Mouse (Mus musculus) lung, adult 2 months (tissue): ENCODE results near the gene Rims3. TPM values are rescaled to one million over a fixed set of nuclear protein-coding genes. Genes with fewer than 3 reads are reported as not detected.

Source experiments
- DNase-seq: peaks from one replicate; pipeline ENCODE4 v3.0.0; 2022
- H3K4me1 ChIP-seq: fragments of 200-500 bp; 2 replicates; pipeline ENCODE4 v1.6.1; 2011; ENCODE audit warnings: low read length; ENCODE audit not compliant: control insufficient read depth, insufficient read depth
- H3K4me3 ChIP-seq: fragments of 200-500 bp; replicated peaks from 2 replicates; pipeline ENCODE3; 2011; ENCODE audit warnings: low read depth, mild to moderate bottlenecking, control low read depth, low read length; ENCODE audit errors: extremely low read depth
- CTCF ChIP-seq: fragments of 200-500 bp; IDR thresholded peaks from 2 replicates; pipeline ENCODE4 v1.5.1; 2011; ENCODE audit warnings: mild to moderate bottlenecking, low read length, control low read depth; ENCODE audit not compliant: insufficient read depth
- POLR2A ChIP-seq: fragments of 200-500 bp; IDR thresholded peaks from 2 replicates; pipeline ENCODE4 v1.6.1; 2011; ENCODE audit warnings: low read depth, mild to moderate bottlenecking, control low read depth, low read length, borderline replicate concordance; ENCODE audit errors: extremely low read depth
- WGBS: fragments of 180-500 bp; shearing (Covaris S2); methylation state at CpG from one replicate; pipeline ENCODE4 v1.1.7; 2018; 5-methylcytosine and 5-hydroxymethylcytosine counted together
- polyA plus RNA-seq: library from polyadenylated mRNA; depleted of rRNA; stranded (reverse); fragments of >200 nt; gene quantifications from 2 replicates; pipeline ENCODE4 v1.2.3, GENCODE M21; 2012

Rims3 gene
- polyA plus RNA-seq, 1 experiment = 1.4 TPM

DNA sequence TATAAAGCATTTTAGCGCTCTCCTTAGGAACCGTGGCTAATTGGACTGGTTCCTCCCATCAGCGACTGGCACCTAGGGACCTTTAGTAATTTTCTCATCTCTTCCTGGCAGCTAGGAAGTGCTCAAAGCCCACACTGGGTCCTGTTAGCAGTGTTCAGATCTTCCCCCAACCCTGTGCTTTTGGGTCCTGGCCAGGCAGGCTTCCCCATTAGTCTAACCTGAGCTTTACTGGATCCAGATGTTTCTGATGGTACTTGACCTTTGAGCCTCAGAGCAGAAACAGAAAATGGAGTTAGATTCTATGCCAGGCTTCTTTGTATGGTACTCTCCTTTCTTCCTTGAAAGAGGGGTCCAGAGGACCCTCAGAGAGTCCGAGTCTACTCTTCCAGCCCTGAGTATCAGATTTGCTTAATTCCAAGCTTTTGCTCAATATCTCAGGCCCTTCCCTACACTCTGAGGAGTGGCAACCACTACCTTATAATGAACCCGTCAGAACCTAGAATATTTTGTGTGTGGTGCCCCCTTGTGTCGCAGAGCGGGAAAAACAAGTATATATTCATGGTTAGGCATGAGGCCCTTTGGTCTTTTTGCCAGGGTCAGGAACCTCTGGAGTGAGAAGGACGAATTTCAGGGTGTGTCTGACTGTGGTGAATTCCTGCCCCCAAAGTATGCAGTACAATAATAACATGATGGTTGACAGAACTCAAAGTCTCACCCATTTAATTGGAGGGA lies 32.9 kb downstream of the Rims3 start:
- peak; percentile 57 for DNase-seq
- peaks cover 7% of the 10 kb centered on the region; the same call in 1 of the 2 replicates for H3K4me1 ChIP-seq
- 0 out of 2 replicates have a peak, but pooled peaks have one; percentile 1 for TF ChIP-seq CTCF
- TF ChIP-seq POLR2A = no peak
- no peak overlapping the region for H3K4me3 ChIP-seq
- 32% methylated on average over 8 of the region's 8 CpGs for WGBS

DNA sequence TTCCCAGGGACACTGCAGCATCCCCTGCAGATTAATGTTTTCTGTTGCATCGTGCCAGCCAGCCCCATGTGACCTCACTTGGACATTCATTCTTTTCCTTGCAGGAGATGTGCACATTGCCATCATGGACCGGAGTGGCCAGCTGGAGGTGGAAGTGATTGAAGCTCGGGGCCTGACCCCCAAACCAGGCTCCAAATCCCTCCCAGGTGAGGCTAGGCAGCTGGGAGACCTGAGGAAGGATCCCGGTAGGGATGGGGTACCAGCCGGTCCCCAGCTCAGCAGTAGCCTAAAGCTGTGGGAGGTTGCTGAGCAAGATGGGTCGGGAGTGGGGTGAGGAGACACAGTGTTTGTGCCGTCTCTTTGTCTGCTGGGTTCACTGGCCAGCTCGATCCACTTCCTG lies 34.3 kb downstream of the Rims3 start:
- peaks cover 7% of the 10 kb centered on the region; the same call in 1 of the 2 replicates for H3K4me1 ChIP-seq
- TF ChIP-seq POLR2A (no peak), CTCF (no peak)
- 56% methylated on average over 8 of the region's 8 CpGs for WGBS
- DNase-seq = no peak
- H3K4me3 ChIP-seq = no peak overlapping the region

DNA sequence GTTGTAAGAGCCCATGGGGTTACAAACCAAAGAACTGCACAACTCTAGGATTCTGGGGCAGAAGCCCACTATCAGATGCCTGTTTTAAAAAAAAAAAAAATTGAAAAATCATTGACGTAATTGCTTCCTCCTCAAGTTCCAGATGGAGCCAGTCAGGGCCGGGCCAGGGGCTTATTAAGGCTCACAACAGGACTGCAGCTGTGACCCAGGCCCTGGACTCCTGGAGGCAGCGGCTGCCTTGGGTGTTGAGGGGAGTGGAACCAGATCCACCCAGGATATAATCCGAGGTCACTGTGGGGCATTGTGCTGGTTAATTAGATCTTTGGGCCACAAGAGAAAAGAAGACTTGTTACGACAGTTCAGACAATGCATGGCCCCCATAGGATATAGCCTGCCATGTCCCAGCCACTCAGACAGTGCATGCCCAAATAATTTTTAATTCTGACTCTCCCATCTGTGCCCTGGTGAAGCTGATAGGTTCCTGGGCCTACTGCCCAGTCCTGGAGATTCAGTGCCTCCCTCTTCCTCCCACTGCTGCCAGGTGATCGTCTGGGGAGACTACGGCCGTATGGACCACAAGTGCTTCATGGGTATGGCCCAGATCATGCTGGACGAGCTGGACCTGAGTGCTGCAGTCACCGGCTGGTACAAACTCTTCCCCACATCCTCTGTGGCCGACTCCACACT lies 36.3 kb downstream of the Rims3 start:
- no peak for DNase-seq
- peaks cover under 1% of the 10 kb centered on the region; the same call in 1 of the 2 replicates for H3K4me1 ChIP-seq
- TF ChIP-seq POLR2A (no peak), CTCF (no peak)
- WGBS = 71% methylated on average over 11 of the region's 11 CpGs
- no peak overlapping the region for H3K4me3 ChIP-seq

DNA sequence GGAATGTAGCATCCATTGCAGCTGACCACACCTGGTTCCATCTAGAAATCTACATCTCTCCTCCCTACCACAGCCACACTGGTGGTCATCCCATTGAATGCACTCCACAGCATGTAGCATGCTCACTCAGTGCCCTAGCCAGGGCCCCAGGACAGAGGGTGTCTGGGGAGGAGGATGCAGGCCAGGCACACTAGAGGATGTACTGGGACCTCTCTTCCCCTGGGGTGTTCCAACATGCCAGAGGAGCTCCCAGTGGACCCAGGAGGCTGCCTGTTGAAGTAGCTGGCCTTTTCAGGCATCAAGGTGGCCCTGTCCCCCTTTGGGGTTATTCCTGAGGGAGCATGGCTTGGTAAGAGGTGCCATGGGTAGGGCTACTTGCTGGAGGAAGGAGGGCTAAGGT lies 37.3 kb downstream of the Rims3 start:
- Histone ChIP-seq H3K4me1 (no peaks in the 10 kb centered on the region), H3K4me3 (no peak overlapping the region)
- DNase-seq = no peak
- TF ChIP-seq CTCF (no peak), POLR2A (no peak)

DNA sequence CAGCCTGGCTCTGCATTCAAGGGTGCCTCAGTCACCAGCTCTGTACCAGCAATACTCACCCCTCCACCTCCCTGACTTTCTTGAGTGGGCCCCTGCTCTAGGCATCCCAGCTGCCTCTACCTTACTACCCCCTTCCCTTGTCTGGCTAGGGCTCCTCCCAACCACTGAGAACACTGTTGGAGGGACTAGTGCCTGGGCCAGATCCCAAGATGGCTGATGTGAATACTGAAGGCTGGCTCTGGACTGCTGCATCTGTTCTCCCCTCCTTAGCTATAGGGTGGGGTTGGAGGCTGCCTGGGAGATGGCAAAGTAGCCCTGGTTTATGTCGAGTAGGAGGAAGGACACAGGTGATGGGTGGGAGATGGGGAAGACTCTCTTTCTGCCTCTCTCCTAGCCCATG lies 37.9 kb downstream of the Rims3 start:
- TF ChIP-seq POLR2A (no peak), CTCF (no peak)
- no peak for DNase-seq
- Histone ChIP-seq H3K4me3 (no peak overlapping the region), H3K4me1 (no peaks in the 10 kb centered on the region)
- 50% methylated on average over 1 of the region's 1 CpGs for WGBS

DNA sequence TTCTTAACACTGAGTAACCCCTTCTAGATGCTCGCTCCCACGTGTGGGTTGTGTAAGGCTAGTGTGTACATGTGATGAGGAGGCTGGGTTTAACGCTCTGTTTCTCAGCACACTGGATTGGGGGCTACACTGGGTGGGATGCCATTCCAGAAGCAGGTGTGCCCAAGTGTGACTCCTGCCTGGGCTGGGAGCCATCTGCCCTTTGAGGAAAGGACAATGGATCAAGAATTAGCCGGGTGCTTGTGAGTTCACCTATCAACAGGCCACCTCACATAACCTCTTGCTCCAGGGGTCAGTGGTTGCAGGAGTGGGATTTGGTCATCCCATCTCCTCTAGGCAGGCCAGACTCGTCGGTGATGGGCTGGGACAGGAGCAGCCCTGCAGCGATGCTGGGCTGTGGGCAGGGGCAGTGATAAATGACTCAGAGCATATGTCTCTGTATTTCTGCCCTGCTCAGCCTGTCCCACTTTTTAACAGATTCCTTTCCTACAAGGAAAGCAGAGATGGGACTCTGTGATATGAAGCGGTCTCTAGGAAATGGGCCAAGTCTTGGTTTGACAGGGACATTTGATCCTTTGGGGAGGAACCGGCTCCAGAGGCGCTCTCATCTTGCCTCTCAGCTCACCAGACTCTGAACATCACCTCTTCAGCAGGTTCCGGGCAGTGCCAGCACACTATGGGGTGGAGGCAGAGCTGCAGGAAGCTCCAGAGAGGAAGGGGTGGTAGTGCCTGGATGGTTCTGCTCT lies 39.2 kb downstream of the Rims3 start:
- H3K4me3 ChIP-seq = no peak overlapping the region
- WGBS = 48% methylated on average over 11 of the region's 11 CpGs
- DNase-seq = no peak
- H3K4me1 ChIP-seq = no peaks in the 10 kb centered on the region
- TF ChIP-seq POLR2A = no peak
- no peak for TF ChIP-seq CTCF

DNA sequence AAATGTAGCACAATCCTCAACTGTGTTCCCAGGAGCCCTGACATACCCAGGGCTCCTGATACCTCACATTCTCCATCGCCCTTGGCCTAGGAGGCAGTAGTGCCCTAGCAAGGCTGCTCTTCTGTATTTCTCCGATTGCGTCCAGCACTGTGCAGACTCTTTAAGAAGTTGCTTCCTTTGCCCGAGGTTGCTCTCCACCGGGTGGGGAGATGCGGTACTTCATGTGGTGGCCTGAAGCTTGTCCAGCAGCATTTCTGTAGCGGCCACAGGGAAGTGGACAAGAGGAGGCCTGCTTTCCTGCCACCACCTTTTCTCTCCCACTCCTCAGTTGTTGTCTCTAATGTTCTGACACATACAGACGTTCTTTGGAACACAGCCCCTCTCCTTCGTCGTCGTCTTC lies 40.0 kb downstream of the Rims3 start:
- no peak overlapping the region for H3K4me3 ChIP-seq
- TF ChIP-seq CTCF (no peak), POLR2A (no peak)
- DNase-seq = no peak
- 69% methylated on average over 11 of the region's 11 CpGs for WGBS
- no peaks in the 10 kb centered on the region for H3K4me1 ChIP-seq

DNA sequence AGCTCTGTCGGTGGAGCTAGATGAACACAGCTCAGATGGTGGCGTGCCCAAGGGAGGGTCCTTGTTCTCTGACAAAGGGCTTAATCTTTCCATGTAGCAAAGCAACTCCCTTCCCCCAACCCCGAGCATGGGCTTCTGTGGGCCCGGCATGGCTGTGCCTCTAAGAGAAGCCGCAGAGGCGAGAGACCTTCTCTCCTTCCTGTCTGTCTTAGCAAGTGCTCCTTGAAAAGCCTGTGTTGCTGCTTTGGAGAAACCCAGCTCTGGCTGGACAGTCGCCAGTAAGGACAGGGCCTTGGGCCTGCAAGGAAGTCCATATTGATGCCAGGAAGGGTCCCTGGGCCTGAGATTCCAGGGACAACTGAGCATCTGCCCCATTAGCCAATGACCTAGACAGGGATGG lies 40.6 kb downstream of the Rims3 start:
- no peaks in the 10 kb centered on the region for H3K4me1 ChIP-seq
- 76% methylated on average over 7 of the region's 7 CpGs for WGBS
- TF ChIP-seq POLR2A (no peak), CTCF (no peak)
- H3K4me3 ChIP-seq = no peak overlapping the region
- no peak for DNase-seq

DNA sequence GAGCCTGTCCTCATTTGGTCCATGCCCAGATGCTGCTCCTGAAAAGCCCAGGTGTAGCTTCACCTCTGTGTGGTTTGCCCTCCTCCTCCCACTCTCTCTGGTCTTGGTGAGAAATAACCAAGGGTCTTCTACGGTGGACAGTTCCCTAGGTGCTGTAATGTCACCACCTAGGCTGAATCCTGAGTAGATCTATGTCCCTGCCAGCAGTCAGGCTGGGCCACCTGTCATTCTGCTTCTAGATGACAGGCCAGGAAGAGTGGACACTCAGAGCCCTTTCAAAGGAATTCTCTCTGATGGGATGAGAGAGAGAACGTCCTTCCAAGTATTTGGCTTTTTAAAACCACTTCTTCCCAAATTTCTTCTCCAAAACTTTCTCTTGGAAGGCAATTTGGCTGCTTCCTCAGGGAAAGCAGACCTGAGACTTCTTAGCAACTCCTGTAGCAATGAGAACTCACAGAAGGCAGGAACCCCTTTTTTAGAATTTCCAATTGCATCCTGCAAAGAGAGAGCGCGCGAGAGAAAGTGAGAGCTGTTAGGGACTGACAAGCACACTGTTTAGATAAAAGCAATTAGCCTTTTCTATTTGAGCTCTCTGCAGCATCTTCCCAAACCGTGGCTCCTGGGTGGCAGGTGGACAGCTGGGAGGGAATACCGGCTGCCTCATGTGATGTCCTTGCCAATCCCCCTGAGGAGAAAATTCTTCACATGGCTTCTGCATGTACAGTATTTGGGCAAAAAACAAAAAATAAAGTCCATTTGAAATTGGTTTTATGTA lies 41.4 kb downstream of the Rims3 start:
- 68% methylated on average over 7 of the region's 7 CpGs for WGBS
- H3K4me3 ChIP-seq = no peak overlapping the region
- TF ChIP-seq POLR2A (no peak), CTCF (no peak)

More for the DNA sequence above, 41.4 kb downstream of the Rims3 start:
- DNase-seq = no peak
- no peaks in the 10 kb centered on the region for H3K4me1 ChIP-seq
